Mouse (Mus musculus): ENCODE results near the gene Cpt1b. TPM values are rescaled to one million over a fixed set of nuclear protein-coding genes. Genes with fewer than 3 reads are reported as not detected.
A peak's percentile ranks its signal among the peaks of the same experiment; 100 is the strongest.

Gene Cpt1b
- total and polyA plus RNA-seq, 2 experiments from 2014 or later, result 412 to 674 TPM

- no peak overlapping the region for H3K27ac ChIP-seq (ENCODE audit: low read depth)
- H3K4me2 ChIP-seq (ENCODE audit: low read depth, low read length), result peak overlapping the region; percentile 66
- no peaks in the 10 kb centered on the region for H3K36me3 ChIP-seq (replicated peaks; ENCODE audit: control insufficient read depth, insufficient read depth, low read length)
- H3K4me1 ChIP-seq (ENCODE audit: control insufficient read depth, insufficient read depth), result peaks cover 7% of the 10 kb centered on the region
- TF ChIP-seq EP300 (IDR thresholded peaks at IDR 0.05; ENCODE audit: low read depth) (no peak), CTCF (IDR thresholded peaks at IDR 0.05; ENCODE audit: low read depth) (no peak)
- peak; percentile 45 for DNase-seq (ENCODE audit: low spot score)
- peak overlapping the region; percentile 39 for H3K4me3 ChIP-seq (ENCODE audit: low read depth, low read length)
- peaks cover 46% of the 10 kb centered on the region for H3K27me3 ChIP-seq (ENCODE audit: control insufficient read depth, insufficient read depth, low read length)
- peak; percentile 73; the same call in 1 of the 2 replicates for ATAC-seq (ENCODE audit: insufficient read depth, low read depth)
- 5% methylated on average over 24 of the region's 24 CpGs for WGBS
- no peak overlapping the region for H3K9ac ChIP-seq (replicated peaks; ENCODE audit: low read depth, low read length)
- H3K9me3 ChIP-seq (replicated peaks; ENCODE audit: control insufficient read depth, low read length), result no peaks in the 10 kb centered on the region
These were observed 27.5 kb upstream of the Cpt1b start for GRCm38 (mm10) chr15:89452906-89453864.

- Histone ChIP-seq H3K4me1 (ENCODE audit: control insufficient read depth, insufficient read depth) (no peaks in the 10 kb centered on the region), H3K36me3 (replicated peaks; ENCODE audit: control insufficient read depth, insufficient read depth, low read length) (no peaks in the 10 kb centered on the region), H3K4me3 (ENCODE audit: low read depth, low read length) (no peak overlapping the region), H3K9ac (replicated peaks; ENCODE audit: low read depth, low read length) (no peak overlapping the region), H3K4me2 (ENCODE audit: low read depth, low read length) (no peak overlapping the region), H3K27me3 (ENCODE audit: control insufficient read depth, insufficient read depth, low read length) (no peaks in the 10 kb centered on the region), H3K9me3 (replicated peaks; ENCODE audit: control insufficient read depth, low read length) (no peaks in the 10 kb centered on the region), H3K27ac (ENCODE audit: low read depth) (no peak overlapping the region)
- ATAC-seq (ENCODE audit: insufficient read depth, low read depth) (no peak), DNase-seq (ENCODE audit: low spot score) (peak; percentile 25)
- WGBS, result 39% methylated on average over 8 of the region's 8 CpGs
- peak; percentile 30 for TF ChIP-seq CTCF (IDR thresholded peaks at IDR 0.05; ENCODE audit: low read depth)
- no peak for TF ChIP-seq EP300 (IDR thresholded peaks at IDR 0.05; ENCODE audit: low read depth)
These were observed 16.9 kb upstream of the Cpt1b start for GRCm38 (mm10) chr15:89442486-89443070.

DNA sequence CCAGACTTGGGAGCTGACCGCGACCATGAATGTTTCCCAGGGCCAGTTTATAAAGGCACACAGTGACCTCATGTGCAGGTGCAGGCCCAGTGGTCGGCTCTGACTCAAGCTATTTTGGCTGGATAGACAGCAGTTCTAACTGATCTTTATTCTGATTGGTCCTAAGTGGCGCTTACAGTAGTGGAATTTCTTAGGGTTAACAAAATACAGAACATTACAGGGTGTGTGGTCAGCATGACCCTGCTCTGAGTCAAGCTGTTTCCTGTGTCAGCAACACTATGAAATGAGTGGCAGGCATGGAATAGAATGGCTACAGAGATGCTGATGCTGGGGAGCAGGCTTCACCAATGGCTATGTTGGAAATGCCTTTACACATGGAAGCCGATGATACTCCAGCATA is 10.2 kb upstream of the Cpt1b start:
- TF ChIP-seq CTCF (IDR thresholded peaks at IDR 0.05; ENCODE audit: low read depth), result no peak
- no peak for TF ChIP-seq EP300 (IDR thresholded peaks at IDR 0.05; ENCODE audit: low read depth)
- H3K4me3 ChIP-seq (ENCODE audit: low read depth, low read length), result no peak overlapping the region
- H3K9me3 ChIP-seq (replicated peaks; ENCODE audit: control insufficient read depth, low read length), result no peaks in the 10 kb centered on the region
- no peaks in the 10 kb centered on the region for H3K36me3 ChIP-seq (replicated peaks; ENCODE audit: control insufficient read depth, insufficient read depth, low read length)
- no peak overlapping the region for H3K9ac ChIP-seq (replicated peaks; ENCODE audit: low read depth, low read length)
- WGBS, result 76% methylated on average over 5 of the region's 5 CpGs
- ATAC-seq (ENCODE audit: insufficient read depth, low read depth) (no peak), DNase-seq (ENCODE audit: low spot score) (no peak)
- no peak overlapping the region for H3K27ac ChIP-seq (ENCODE audit: low read depth)
- H3K4me1 ChIP-seq (ENCODE audit: control insufficient read depth, insufficient read depth), result 0 out of 2 replicates have a peak, but pooled peaks cover 4% of the 10 kb centered on the region
- no peak overlapping the region for H3K4me2 ChIP-seq (ENCODE audit: low read depth, low read length)
- no peaks in the 10 kb centered on the region for H3K27me3 ChIP-seq (ENCODE audit: control insufficient read depth, insufficient read depth, low read length)

DNA sequence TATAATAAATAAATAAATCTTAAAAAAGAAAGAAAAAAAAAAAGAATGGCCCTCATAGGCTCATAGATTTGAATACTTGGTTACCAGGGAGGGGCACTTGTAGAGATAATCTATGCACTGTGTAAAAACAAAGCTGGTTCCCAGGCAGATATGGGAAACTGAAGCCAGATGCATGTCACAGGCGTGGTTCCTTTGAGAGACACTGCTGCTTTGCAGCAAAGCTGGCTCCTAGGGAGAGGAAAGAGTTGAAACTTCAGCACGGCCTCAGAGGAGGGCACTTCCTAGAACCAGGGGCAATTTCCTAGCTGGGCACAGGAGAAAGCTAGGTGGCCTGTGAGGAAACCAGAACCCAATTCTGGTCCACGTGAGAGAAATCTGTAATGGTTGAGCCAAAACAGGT is 8.5 kb upstream of the Cpt1b start:
- no peak overlapping the region for H3K4me3 ChIP-seq (ENCODE audit: low read depth, low read length)
- no peak for DNase-seq (ENCODE audit: low spot score)
- TF ChIP-seq CTCF (IDR thresholded peaks at IDR 0.05; ENCODE audit: low read depth) (no peak), EP300 (IDR thresholded peaks at IDR 0.05; ENCODE audit: low read depth) (no peak)
- ATAC-seq (ENCODE audit: insufficient read depth, low read depth), result no peak
- 63% methylated on average over 3 of the region's 3 CpGs for WGBS
- no peak overlapping the region for H3K9ac ChIP-seq (replicated peaks; ENCODE audit: low read depth, low read length)
- H3K27ac ChIP-seq (ENCODE audit: low read depth), result no peak overlapping the region
- no peaks in the 10 kb centered on the region for H3K9me3 ChIP-seq (replicated peaks; ENCODE audit: control insufficient read depth, low read length)
- H3K36me3 ChIP-seq (replicated peaks; ENCODE audit: control insufficient read depth, insufficient read depth, low read length), result no peaks in the 10 kb centered on the region
- H3K27me3 ChIP-seq (ENCODE audit: control insufficient read depth, insufficient read depth, low read length), result no peaks in the 10 kb centered on the region
- H3K4me2 ChIP-seq (ENCODE audit: low read depth, low read length), result no peak overlapping the region
- H3K4me1 ChIP-seq (ENCODE audit: control insufficient read depth, insufficient read depth), result peaks cover 4% of the 10 kb centered on the region; the same call in 1 of the 2 replicates

GRCm38 (mm10) chr15:89432946-89433345 is 7.3 kb upstream of the Cpt1b start:
- H3K27ac ChIP-seq (ENCODE audit: low read depth), result no peak overlapping the region
- ATAC-seq (ENCODE audit: insufficient read depth, low read depth) (no peak), DNase-seq (ENCODE audit: low spot score) (no peak)
- peaks cover 1% of the 10 kb centered on the region for H3K36me3 ChIP-seq (replicated peaks; ENCODE audit: control insufficient read depth, insufficient read depth, low read length)
- no peak overlapping the region for H3K4me3 ChIP-seq (ENCODE audit: low read depth, low read length)
- no peak overlapping the region for H3K4me2 ChIP-seq (ENCODE audit: low read depth, low read length)
- no peaks in the 10 kb centered on the region for H3K27me3 ChIP-seq (ENCODE audit: control insufficient read depth, insufficient read depth, low read length)
- TF ChIP-seq EP300 (IDR thresholded peaks at IDR 0.05; ENCODE audit: low read depth) (no peak), CTCF (IDR thresholded peaks at IDR 0.05; ENCODE audit: low read depth) (no peak)
- no peak overlapping the region for H3K9ac ChIP-seq (replicated peaks; ENCODE audit: low read depth, low read length)
- WGBS, result 82% methylated on average over 4 of the region's 4 CpGs
- H3K9me3 ChIP-seq (replicated peaks; ENCODE audit: control insufficient read depth, low read length), result no peaks in the 10 kb centered on the region
- peaks cover 13% of the 10 kb centered on the region; the same call in 1 of the 2 replicates for H3K4me1 ChIP-seq (ENCODE audit: control insufficient read depth, insufficient read depth)

All from heart, postnatal 0 days (tissue).